Mouse (Mus musculus) small intestine, adult 2 months (tissue): ENCODE measurements around the gene Prune1. TPM values are rescaled to one million over a fixed set of nuclear protein-coding genes. Genes with fewer than 3 reads are reported as not detected.

Source experiments
- H3K27ac ChIP-seq: fragments of 200-500 bp; 2 replicates; pipeline ENCODE4 v1.5.1; 2012; ENCODE audit warnings: low read depth, low read length, control low read depth, inconsistent platforms; ENCODE audit not compliant: insufficient read depth
- H3K27me3 ChIP-seq: fragments of 200-500 bp; 2 replicates; pipeline ENCODE4 v1.6.1; 2012; ENCODE audit warnings: mild to moderate bottlenecking, moderate library complexity, low read length, inconsistent platforms; ENCODE audit not compliant: control insufficient read depth, insufficient read depth
- H3K36me3 ChIP-seq: fragments of 200-500 bp; 2 replicates; pipeline ENCODE4 v1.6.1; 2012; ENCODE audit warnings: mild to moderate bottlenecking, low read length, control low read depth, inconsistent platforms; ENCODE audit not compliant: control insufficient read depth, insufficient read depth
- H3K4me1 ChIP-seq: fragments of 200-500 bp; 2 replicates; pipeline ENCODE4 v1.6.1; 2012; ENCODE audit warnings: low read length, inconsistent platforms, mixed read lengths; ENCODE audit not compliant: control insufficient read depth, insufficient read depth, insufficient read length
- H3K4me3 ChIP-seq: fragments of 200-500 bp; 2 replicates; pipeline ENCODE4 v1.5.1; 2012; ENCODE audit warnings: low read depth, mild to moderate bottlenecking, control low read depth, inconsistent platforms, low read length, moderate library complexity
- CTCF ChIP-seq: fragments of 200-500 bp; IDR thresholded peaks from 2 replicates; pipeline ENCODE4 v1.5.1; 2012; ENCODE audit warnings: low read depth, mild to moderate bottlenecking, control low read depth, inconsistent platforms, low read length, moderate library complexity, mixed read lengths; ENCODE audit not compliant: insufficient replicate concordance, insufficient read length; ENCODE audit errors: extremely low read depth
- POLR2A ChIP-seq: fragments of 200-500 bp; IDR thresholded peaks from 2 replicates; pipeline ENCODE4 v1.6.1; 2012; ENCODE audit warnings: low read depth, mild to moderate bottlenecking, control low read depth, inconsistent platforms, low read length, moderate library complexity
- WGBS: fragments of 180-500 bp; shearing (Covaris S2); methylation state at CpG from one replicate; pipeline ENCODE4 v1.1.7; 2018; 5-methylcytosine and 5-hydroxymethylcytosine counted together
- polyA plus RNA-seq: library from polyadenylated mRNA; depleted of rRNA; stranded (reverse); fragments of >200 nt; gene quantifications from 2 replicates; pipeline ENCODE4 v1.2.3, GENCODE M21; 2012

Gene Prune1
- polyA plus RNA-seq, 1 experiment, result 11.5 TPM

GRCm38 (mm10) chr3:95237541-95238099, 44.3 kb downstream of the Prune1 start:
- Histone ChIP-seq H3K4me1 (peaks cover 2% of the 10 kb centered on the region; the same call in 1 of the 2 replicates), H3K27me3 (no peaks in the 10 kb centered on the region), H3K36me3 (peaks cover 38% of the 10 kb centered on the region), H3K27ac (no peak overlapping the region), H3K4me3 (no peak overlapping the region)
- TF ChIP-seq CTCF (no peak), POLR2A (no peak)
- WGBS, result 60% methylated on average over 8 of the region's 8 CpGs

- H3K27me3 ChIP-seq, result no peaks in the 10 kb centered on the region
- H3K4me3 ChIP-seq, result no peak overlapping the region
- 89% methylated on average over 23 of the region's 23 CpGs for WGBS
- H3K27ac ChIP-seq, result no peak overlapping the region
- H3K36me3 ChIP-seq, result peaks cover 50% of the 10 kb centered on the region
- TF ChIP-seq CTCF (no peak), POLR2A (no peak)
- peaks cover 22% of the 10 kb centered on the region for H3K4me1 ChIP-seq
Measured at GRCm38 (mm10) chr3:95235386-95236301, 46.2 kb downstream of the Prune1 start.

DNA sequence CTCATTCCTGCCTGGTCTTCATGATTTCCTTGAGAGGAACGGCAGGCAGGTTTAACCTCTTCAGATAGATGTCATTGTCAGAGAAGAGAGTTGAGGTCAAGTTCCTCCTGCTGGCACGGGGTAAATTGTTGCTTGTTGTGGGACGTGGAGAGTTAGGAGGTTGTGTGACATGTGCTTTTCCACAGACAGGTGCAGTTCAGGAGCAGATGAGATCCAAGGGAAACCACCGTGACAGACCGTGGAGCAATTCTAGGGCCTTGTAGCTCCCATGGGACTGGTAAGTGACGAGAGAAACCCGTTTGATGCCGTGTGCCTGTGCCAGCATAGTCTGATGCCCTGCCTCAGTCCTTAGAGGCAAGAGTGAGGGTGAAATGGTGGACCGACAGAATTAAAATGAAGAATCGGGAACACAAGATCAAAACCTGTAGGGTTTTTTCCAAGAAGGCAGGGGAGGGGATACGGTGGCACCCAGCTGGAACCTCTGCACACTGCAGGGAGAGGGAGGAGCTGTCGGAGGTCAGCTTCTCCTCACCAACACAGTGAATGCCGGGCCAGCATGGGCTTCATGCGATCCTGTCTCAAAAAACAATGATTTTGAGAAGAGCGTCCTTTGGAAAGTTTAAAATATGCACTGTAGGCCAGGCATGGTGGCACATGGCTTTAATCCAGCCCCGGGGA, 48.4 kb downstream of the Prune1 start:
- 90% methylated on average over 16 of the region's 16 CpGs for WGBS
- no peaks in the 10 kb centered on the region for H3K27me3 ChIP-seq
- H3K4me3 ChIP-seq, result no peak overlapping the region
- no peak overlapping the region for H3K27ac ChIP-seq
- H3K4me1 ChIP-seq, result peaks cover 23% of the 10 kb centered on the region
- TF ChIP-seq POLR2A, result no peak
- TF ChIP-seq CTCF, result no peak
- H3K36me3 ChIP-seq, result peaks cover 50% of the 10 kb centered on the region

DNA sequence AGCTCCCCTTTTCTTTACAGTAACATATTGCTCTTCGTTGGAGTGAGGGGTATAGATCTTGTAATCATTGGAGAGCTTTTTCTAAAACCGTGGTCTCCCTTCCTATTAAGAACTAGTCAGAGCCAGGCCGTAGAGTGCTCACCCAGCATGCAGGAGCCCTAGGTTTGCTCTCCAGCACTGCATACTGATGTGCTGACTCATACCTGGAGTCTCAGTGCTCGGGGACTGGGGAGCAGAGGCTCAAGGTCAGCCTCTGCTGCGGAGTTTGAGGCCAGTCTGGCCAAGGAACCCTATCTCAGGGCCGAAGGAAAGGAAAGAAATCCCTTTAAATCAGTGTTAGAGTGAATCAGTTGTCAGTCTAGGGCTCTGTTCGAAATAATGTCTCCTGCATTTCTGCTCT, 49.1 kb downstream of the Prune1 start:
- Histone ChIP-seq H3K27ac (peak overlapping the region; percentile 32; the same call in 1 of the 2 replicates), H3K27me3 (no peaks in the 10 kb centered on the region), H3K36me3 (peaks cover 50% of the 10 kb centered on the region), H3K4me1 (peaks cover 26% of the 10 kb centered on the region), H3K4me3 (no peak overlapping the region)
- 54% methylated on average over 7 of the region's 7 CpGs for WGBS
- TF ChIP-seq POLR2A (no peak), CTCF (no peak)

DNA sequence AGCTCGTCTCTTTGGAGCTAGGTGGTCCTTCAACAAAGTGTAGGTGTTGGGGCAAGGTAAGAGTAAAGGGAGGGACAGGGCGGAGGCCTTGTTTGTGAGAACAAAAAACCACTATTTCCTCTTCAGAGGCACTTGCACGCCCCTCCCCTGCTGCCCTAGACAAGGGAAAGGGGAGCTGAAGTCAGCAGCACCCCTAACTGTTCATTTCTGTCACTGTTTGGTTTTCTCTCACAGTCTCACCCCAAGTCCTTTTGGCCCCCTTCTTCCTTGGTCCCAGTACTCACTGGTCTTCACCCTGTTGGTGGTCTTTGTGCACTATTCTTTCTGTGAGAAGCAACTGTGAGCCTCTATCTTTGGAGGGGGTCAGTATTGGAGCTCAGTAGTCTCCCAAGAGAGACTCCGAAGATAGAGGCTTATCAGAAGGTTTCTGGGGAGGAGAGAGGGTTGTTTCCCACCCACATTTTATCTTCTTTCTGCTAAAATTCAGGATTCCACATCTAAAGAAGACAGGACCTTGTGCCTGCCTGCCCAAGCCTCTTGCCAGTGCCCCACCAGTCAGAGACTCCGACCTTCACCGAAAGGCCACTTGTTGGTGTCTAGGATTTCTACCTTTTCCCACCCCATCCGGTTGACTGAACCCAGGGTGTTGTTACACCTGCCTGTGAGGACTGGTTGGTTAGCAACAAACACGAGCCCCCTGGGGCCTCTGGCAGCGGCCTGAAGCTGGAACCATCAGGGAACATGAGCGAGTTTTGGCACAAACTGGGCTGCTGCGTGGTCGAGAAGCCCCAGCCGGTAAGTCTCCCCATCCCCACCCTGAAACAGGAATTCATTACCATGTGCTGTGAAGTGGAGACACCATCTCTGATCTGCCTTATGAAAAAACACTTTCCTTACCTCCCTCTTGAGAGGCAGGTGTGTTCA, 50.3 kb downstream of the Prune1 start, which contains the start of gene Mllt11:
Mllt11 (minus strand) TSS at position 874 of the 924 bp plus-strand sequence.
- H3K27me3 ChIP-seq, result no peaks in the 10 kb centered on the region
- peaks cover 48% of the 10 kb centered on the region for H3K36me3 ChIP-seq
- 57% methylated on average over 13 of the region's 13 CpGs for WGBS
- H3K4me1 ChIP-seq, result peaks cover 26% of the 10 kb centered on the region
- peak within 1 kb of the TSS; percentile 100 for H3K27ac ChIP-seq
- TF ChIP-seq POLR2A, result no peak
- no peak for TF ChIP-seq CTCF
- H3K4me3 ChIP-seq, result peak within 1 kb of the TSS; percentile 64

DNA sequence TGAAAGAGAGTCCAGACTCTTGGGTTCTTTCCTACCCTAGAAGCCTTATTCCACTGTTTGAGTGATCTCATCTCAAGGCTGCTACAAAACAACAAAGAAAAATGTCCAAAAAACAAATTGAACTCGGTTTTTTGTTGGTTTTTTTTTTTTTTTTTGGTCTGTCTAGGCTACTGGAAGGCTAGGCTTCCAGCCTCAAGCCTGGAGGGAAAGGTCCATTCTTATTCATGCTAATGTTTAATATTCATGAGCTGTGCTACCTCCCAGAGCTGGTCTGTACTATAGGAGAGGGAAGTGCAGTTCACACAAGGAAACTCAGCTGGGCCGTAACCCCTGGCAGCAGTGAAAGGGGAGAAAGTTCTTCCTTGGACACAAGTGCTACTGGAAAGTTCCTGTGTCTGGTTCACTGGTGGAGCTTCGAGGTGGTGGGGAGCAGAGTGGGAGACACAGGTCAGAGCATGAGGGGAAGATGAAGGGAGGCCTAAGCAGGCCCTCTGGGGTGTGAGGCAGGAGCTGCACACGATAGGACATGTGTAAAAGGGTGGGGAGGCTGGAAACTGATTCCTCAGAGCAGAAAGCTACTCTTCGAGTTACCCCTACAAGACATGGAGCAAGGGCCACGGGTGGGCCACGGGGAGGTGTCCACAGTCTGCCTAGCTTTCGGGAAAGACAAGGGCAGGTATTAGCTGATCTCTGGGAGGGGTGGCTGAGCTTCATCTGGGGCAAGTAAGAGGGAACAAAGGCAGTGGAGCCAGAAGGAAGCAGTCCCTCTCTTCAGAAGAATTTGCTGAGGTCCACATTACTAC, 51.2 kb downstream of the Prune1 start:
- H3K27ac ChIP-seq, result peak overlapping the region; percentile 100
- peak overlapping the region; percentile 84 for H3K4me3 ChIP-seq
- H3K36me3 ChIP-seq, result peaks cover 41% of the 10 kb centered on the region
- WGBS, result 5% methylated on average over 8 of the region's 8 CpGs
- TF ChIP-seq CTCF (no peak), POLR2A (no peak)
- peaks cover 26% of the 10 kb centered on the region for H3K4me1 ChIP-seq
- H3K27me3 ChIP-seq, result no peaks in the 10 kb centered on the region
